Mouse (Mus musculus) bone marrow macrophage, adult 2 months (primary cell): ENCODE data around the gene Eif3f.

Source experiments
- CTCF ChIP-seq: IDR thresholded peaks from 2 replicates; pipeline ENCODE4 v1.5.1; 2012; ENCODE audit warnings: low read depth, mild to moderate bottlenecking, low read length, moderate library complexity
- POLR2A ChIP-seq: IDR thresholded peaks from 2 replicates; pipeline ENCODE4 v1.6.1; 2012; ENCODE audit warnings: mild to moderate bottlenecking, low read depth, low read length, borderline replicate concordance

GRCm38 (mm10) chr7:108936591-108936990 is 2.4 kb downstream of the Eif3f start:
- no peak for TF ChIP-seq CTCF
- TF ChIP-seq POLR2A, result no peak
